Mouse (Mus musculus) neural tube, embryonic 13.5 days (tissue): ENCODE results near the gene Ankrd28. TPM values are rescaled to one million over a fixed set of nuclear protein-coding genes. Genes with fewer than 3 reads are reported as not detected.

Experiments used
- ATAC-seq: fragments of 200-750 bp; cut with Nextera tagmentation; 2 replicates; pipeline ENCODE4 v1.8.0; 2017; ENCODE audit warnings: low read depth, mild to moderate bottlenecking, moderate TSS enrichment, moderate library complexity
- H3K27ac ChIP-seq: fragments of 300-500 bp; sonication (generic); replicated peaks from 2 replicates; pipeline ENCODE4 v1.5.1; 2015; ENCODE audit warnings: moderate library complexity, mild to moderate bottlenecking, inconsistent platforms
- H3K27me3 ChIP-seq: fragments of 300-500 bp; sonication (generic); 2 replicates; pipeline ENCODE4 v1.6.1; 2015; ENCODE audit warnings: mild to moderate bottlenecking, inconsistent platforms
- H3K36me3 ChIP-seq: fragments of 300-500 bp; sonication (generic); 2 replicates; pipeline ENCODE4 v1.6.1; 2015; ENCODE audit warnings: mild to moderate bottlenecking, inconsistent platforms
- H3K4me1 ChIP-seq: fragments of 300-500 bp; sonication (generic); replicated peaks from 2 replicates; pipeline ENCODE4 v1.6.1; 2015; ENCODE audit warnings: inconsistent platforms
- H3K4me2 ChIP-seq: fragments of 300-500 bp; sonication (generic); 2 replicates; pipeline ENCODE4 v1.6.1; 2015; ENCODE audit warnings: inconsistent platforms, mild to moderate bottlenecking, moderate library complexity
- H3K4me3 ChIP-seq: fragments of 300-500 bp; sonication (generic); 2 replicates; pipeline ENCODE4 v1.5.1; 2015; ENCODE audit warnings: mild to moderate bottlenecking, inconsistent platforms
- H3K9ac ChIP-seq: fragments of 300-500 bp; sonication (generic); 2 replicates; pipeline ENCODE4 v1.6.1; 2015; ENCODE audit warnings: moderate library complexity, mild to moderate bottlenecking, inconsistent platforms
- H3K9me3 ChIP-seq: fragments of 300-500 bp; sonication (generic); 2 replicates; pipeline ENCODE4 v1.6.1; 2016; ENCODE audit warnings: inconsistent platforms
- WGBS: fragments of 180-500 bp; shearing (Covaris S2); methylation state at CpG from one replicate; pipeline ENCODE4 v1.1.7; 2015; 5-methylcytosine and 5-hydroxymethylcytosine counted together
- polyA plus RNA-seq: library from polyadenylated mRNA; unstranded; fragments of >200 nt; fragmentation: Nextera tagmentation; extraction: Ambion mirVana; gene quantifications from 2 replicates; pipeline ENCODE4 v1.2.1, GENCODE M21; 2015

Gene Ankrd28
- polyA plus RNA-seq, 1 experiment from 2014 or later: 7.9 TPM

DNA sequence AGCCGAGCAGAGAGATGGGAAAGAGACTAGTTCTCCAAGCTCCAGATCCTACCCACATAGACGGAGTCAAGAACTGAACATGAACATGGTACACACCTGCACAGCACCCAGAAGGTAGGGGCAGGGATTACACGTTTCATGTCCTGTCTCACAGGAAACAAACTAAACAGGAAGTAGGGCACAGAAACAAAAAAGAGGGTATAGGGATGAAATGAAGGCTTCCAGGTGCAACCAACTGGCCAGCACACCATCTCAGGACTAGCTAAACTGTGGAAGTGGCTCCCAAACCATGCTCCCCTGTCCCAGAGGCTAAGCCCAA is 133.5 kb downstream of the Ankrd28 start:
- ATAC-seq: no peak
- Histone ChIP-seq H3K9ac (no peak overlapping the region), H3K36me3 (peaks cover 48% of the 10 kb centered on the region), H3K27me3 (no peaks in the 10 kb centered on the region), H3K9me3 (no peaks in the 10 kb centered on the region), H3K4me1 (no peaks in the 10 kb centered on the region), H3K4me3 (no peak overlapping the region), H3K4me2 (no peak overlapping the region), H3K27ac (no peak overlapping the region)
- 84% methylated on average over 3 of the region's 3 CpGs for WGBS

DNA sequence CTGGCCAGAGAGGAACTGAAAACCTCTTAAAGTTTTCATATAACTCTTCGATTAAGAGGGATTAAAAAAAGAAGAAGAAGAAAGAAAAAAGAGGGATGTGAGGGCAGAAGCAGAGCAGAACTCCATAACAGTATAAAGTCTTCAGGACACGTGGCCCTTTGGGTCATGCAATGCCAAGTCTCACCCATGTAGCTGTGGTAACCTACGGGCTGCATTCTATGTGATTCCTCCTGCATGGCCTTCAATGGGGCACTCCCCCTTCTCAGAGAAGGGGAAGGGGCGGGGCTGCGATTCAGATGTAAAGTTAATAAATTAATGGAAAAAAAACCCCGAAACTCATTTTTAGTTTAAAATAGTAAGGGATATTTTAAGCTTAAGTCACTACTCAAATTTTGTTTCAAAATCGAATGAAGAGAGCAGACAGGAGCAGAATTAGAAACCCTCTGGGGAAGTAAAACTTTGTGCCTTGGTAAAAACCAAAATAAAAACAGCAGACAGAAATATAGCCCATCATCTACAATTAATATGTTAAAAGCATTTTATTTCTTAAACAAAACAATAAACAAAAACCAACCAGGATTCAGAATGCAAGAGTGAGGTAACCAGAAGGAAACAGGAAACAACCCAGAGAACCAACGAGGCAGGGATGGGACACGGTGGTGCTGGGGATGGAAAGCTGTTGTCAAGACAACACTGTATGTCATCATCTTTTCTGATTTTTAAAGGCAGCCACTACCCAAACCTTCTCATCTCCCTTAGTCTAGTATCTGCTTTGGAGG is 134.1 kb downstream of the Ankrd28 start:
- Histone ChIP-seq H3K9me3 (no peaks in the 10 kb centered on the region), H3K36me3 (peaks cover 42% of the 10 kb centered on the region), H3K9ac (no peak overlapping the region), H3K4me2 (no peak overlapping the region), H3K27me3 (no peaks in the 10 kb centered on the region), H3K27ac (no peak overlapping the region), H3K4me1 (no peaks in the 10 kb centered on the region), H3K4me3 (no peak overlapping the region)
- no peak for ATAC-seq
- WGBS: 85% methylated on average over 9 of the region's 9 CpGs

DNA sequence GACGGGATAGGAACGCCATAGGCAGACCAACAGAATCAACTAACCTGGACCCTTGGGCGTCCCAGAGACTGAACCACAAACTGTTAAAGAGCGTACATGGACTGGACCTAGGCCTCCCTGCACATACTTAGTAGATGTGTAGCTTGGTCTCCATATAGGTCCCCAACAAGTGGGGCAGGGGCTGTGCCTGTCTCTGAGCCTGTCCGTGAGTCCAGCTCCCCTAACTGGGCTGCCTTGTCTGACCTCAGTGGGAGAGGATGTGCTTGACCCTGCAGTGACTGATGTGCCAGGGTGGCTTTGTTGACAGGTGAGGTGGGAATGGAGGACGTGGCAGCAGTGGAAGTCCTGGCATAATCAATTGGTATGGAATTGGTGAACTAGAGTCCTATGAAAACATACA is 137.9 kb downstream of the Ankrd28 start:
- 89% methylated on average over 6 of the region's 6 CpGs for WGBS
- no peak for ATAC-seq
- H3K4me2 ChIP-seq: no peak overlapping the region

DNA sequence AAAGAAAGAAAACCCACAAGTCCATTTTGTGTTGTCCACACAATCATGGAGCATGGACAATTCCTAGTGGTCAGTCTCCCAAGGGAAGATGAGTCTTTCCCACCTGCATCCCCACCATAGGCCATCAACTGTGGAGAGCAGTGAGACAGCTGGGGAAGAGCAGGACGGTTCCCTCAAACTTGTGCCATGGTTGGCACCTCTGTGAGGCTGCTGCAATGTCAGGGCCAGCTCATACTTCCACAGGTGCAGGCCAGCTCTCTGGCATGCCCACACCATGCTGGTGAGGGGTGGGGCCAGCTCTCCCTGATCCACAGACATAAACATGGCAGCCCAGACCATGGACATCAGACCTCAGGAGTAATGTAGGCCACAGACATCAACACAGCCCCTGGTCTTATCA is 144.2 kb downstream of the Ankrd28 start:
- no peak overlapping the region for H3K9ac ChIP-seq
- 100% methylated on average over 1 of the region's 1 CpGs for WGBS
- peaks cover 7% of the 10 kb centered on the region for H3K4me1 ChIP-seq
- no peak overlapping the region for H3K27ac ChIP-seq
- no peak overlapping the region for H3K4me2 ChIP-seq
- H3K27me3 ChIP-seq: no peaks in the 10 kb centered on the region
- H3K36me3 ChIP-seq: no peaks in the 10 kb centered on the region
- H3K9me3 ChIP-seq: no peaks in the 10 kb centered on the region
- no peak overlapping the region for H3K4me3 ChIP-seq
- ATAC-seq: no peak

More for the DNA sequence above, 137.9 kb downstream of the Ankrd28 start:
- Histone ChIP-seq H3K36me3 (peaks cover 12% of the 10 kb centered on the region), H3K4me3 (no peak overlapping the region), H3K27me3 (no peaks in the 10 kb centered on the region), H3K9ac (no peak overlapping the region), H3K9me3 (no peaks in the 10 kb centered on the region), H3K4me1 (no peaks in the 10 kb centered on the region), H3K27ac (no peak overlapping the region)

DNA sequence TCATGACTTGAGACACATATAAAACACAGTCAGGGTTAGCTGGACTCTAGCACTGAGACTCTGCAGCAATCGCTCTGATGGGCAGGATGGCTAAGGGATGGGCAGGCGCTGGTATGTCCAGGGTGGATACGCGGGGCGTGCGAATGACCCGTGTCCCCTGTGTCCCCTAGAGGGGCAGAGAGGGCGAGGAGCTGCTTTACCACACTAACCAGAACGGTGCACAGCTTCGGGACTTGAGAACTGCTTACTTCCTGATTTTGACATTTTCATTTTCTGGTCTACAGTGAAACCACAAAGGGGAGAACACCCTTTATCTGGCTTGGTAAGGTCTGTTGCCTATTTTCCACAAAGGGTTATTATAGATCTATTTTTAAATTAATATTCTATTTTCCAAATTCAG is 144.8 kb downstream of the Ankrd28 start:
- Histone ChIP-seq H3K27ac (no peak overlapping the region), H3K9ac (no peak overlapping the region), H3K27me3 (no peaks in the 10 kb centered on the region), H3K36me3 (no peaks in the 10 kb centered on the region), H3K4me2 (no peak overlapping the region), H3K9me3 (no peaks in the 10 kb centered on the region), H3K4me1 (peaks cover 7% of the 10 kb centered on the region), H3K4me3 (no peak overlapping the region)
- ATAC-seq: no peak
- 91% methylated on average over 10 of the region's 10 CpGs for WGBS

DNA sequence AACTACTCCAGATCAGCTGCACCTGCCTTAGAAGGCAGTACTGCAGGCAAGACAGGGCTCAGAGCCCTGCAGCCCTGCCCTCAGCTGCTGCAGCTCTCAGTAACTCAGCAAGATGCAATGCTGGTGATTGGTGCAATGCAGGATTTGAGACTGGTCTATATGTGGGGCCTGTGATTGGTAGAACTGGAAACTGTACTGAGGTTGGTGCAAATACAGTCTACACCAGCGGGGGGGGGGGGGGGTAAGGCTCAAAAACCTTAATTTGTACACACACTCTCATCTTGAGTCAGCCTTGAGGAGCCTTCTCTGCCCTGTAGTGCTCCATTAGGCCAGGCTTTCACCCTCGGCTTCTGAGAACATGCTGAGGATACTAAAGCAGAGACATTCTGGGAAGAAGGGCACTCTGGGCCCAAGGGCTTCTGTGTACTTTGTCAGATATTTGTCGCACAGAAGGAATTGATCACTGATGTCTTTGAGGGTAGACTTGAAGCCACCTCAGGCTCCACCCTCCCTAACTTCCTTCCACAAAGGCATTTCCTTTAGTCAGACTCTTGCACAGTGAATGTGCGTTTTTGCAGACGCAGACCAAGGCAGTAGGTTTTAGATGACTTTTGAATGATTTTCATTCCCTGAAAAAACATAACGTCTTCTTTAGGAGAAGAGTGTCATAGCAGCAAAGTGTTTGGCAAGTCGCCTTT is 146.0 kb downstream of the Ankrd28 start:
- Histone ChIP-seq H3K36me3 (no peaks in the 10 kb centered on the region), H3K27ac (no peak overlapping the region), H3K4me3 (no peak overlapping the region), H3K9ac (no peak overlapping the region), H3K4me1 (peaks cover 7% of the 10 kb centered on the region), H3K4me2 (no peak overlapping the region), H3K9me3 (no peaks in the 10 kb centered on the region), H3K27me3 (no peaks in the 10 kb centered on the region)
- ATAC-seq: no peak
- 77% methylated on average over 7 of the region's 7 CpGs for WGBS

DNA sequence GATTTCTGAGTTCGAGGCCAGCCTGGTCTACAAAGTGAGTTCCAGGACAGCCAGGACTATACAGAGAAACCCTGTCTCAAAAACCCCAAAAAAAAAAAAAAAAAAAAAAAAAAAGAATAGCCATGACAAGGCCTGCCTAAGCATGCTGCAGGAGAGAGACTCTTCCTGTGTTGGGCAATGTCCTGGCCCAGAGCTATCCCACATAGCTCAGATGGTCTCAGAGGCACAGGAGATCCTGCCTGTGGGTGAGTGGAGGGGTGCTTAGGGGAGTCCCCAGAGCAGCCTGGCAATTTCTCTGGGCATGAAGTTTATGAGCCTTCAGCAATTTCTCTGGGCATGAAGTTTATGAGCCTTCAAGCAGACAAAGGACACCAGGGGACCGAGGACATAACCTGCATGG is 146.8 kb downstream of the Ankrd28 start:
- Histone ChIP-seq H3K9me3 (no peaks in the 10 kb centered on the region), H3K4me2 (no peak overlapping the region), H3K9ac (no peak overlapping the region), H3K27ac (no peak overlapping the region), H3K4me1 (peaks cover 7% of the 10 kb centered on the region), H3K4me3 (no peak overlapping the region), H3K36me3 (no peaks in the 10 kb centered on the region), H3K27me3 (no peaks in the 10 kb centered on the region)
- WGBS: 77% methylated on average over 2 of the region's 2 CpGs
- no peak for ATAC-seq

DNA sequence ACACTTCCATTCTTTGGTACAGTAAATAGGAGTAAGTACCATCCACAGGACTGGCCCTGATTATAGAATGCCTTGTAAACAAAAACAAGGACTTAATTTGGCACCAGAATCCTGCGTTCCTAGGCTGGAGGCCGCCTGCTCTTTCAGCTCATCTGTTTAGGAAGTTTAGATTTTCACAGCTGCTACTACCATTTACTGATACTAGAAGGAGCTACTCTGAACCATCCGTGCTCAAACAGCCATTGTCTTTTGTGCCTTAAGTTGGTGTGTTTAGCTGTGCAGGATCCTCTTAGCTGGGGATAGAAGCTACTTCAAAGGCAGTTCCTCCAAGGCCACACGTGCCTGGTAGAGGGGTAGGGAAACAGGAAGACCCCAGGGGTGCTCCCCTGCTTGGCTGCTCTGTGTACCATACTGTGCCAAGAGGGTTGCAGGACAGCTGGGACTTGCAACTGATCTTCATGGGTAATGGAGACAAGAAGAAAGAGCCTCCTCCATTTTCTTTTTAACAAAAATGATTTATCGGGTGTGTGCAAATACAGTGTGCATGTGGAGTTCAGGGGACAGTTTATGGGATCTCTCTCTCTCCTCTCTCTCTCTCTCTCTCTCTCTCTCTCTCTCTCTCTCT is 148.4 kb downstream of the Ankrd28 start:
- Histone ChIP-seq H3K9me3 (no peaks in the 10 kb centered on the region), H3K36me3 (no peaks in the 10 kb centered on the region), H3K4me3 (no peak overlapping the region), H3K9ac (no peak overlapping the region), H3K4me1 (peaks cover 7% of the 10 kb centered on the region), H3K27ac (no peak overlapping the region), H3K4me2 (no peak overlapping the region), H3K27me3 (no peaks in the 10 kb centered on the region)
- WGBS: 49% methylated on average over 5 of the region's 5 CpGs
- no peak for ATAC-seq

DNA sequence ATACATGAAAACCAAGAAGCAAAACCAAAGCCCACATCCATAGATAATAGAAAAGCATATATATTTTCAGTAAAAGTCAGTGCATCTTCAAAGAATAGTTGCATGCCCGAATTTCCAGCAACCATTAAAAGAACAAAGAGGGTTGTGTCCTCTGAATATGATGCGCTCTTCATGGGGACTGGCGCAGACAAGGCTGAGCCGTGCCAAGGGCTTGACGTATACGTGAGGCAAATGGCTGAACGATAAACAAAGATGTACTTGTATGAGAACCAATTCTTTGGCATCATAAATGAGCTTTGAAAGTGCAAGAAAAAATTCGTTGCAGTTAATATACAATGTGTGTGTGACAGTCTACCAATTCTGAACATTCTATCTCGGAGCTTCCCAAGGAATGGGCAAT is 149.2 kb downstream of the Ankrd28 start:
- no peaks in the 10 kb centered on the region for H3K36me3 ChIP-seq
- no peaks in the 10 kb centered on the region for H3K9me3 ChIP-seq
- H3K27ac ChIP-seq: no peak overlapping the region
- 76% methylated on average over 9 of the region's 9 CpGs for WGBS
- H3K4me3 ChIP-seq: no peak overlapping the region
- peaks cover 7% of the 10 kb centered on the region for H3K4me1 ChIP-seq
- H3K4me2 ChIP-seq: no peak overlapping the region
- no peak for ATAC-seq
- no peaks in the 10 kb centered on the region for H3K27me3 ChIP-seq
- no peak overlapping the region for H3K9ac ChIP-seq

DNA sequence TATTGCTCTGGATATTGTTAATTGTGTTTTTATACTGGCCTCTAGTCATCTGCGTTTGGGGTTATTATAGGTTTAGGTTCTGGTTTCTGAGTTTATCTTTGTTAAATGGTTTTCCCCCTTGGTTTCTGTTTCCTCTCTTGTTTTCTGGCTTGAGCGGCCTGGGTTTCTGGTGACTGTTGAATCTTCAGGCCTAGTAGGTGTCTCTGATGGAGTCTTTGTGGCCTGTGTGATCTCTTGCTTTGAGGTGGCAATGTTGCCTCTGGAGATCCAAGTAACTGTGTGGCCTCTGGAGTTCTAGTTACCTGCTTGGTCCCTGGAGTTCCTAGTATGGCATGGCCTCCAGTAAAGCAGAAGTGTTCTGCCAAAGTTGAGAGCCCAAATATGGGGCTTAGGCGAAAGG is 149.8 kb downstream of the Ankrd28 start:
- H3K4me2 ChIP-seq: no peak overlapping the region
- no peaks in the 10 kb centered on the region for H3K27me3 ChIP-seq
- no peak overlapping the region for H3K27ac ChIP-seq
- 92% methylated on average over 3 of the region's 3 CpGs for WGBS
- no peak for ATAC-seq
- no peak overlapping the region for H3K9ac ChIP-seq
- H3K4me3 ChIP-seq: no peak overlapping the region
- H3K36me3 ChIP-seq: no peaks in the 10 kb centered on the region
- H3K9me3 ChIP-seq: no peaks in the 10 kb centered on the region
- peaks cover 7% of the 10 kb centered on the region for H3K4me1 ChIP-seq

DNA sequence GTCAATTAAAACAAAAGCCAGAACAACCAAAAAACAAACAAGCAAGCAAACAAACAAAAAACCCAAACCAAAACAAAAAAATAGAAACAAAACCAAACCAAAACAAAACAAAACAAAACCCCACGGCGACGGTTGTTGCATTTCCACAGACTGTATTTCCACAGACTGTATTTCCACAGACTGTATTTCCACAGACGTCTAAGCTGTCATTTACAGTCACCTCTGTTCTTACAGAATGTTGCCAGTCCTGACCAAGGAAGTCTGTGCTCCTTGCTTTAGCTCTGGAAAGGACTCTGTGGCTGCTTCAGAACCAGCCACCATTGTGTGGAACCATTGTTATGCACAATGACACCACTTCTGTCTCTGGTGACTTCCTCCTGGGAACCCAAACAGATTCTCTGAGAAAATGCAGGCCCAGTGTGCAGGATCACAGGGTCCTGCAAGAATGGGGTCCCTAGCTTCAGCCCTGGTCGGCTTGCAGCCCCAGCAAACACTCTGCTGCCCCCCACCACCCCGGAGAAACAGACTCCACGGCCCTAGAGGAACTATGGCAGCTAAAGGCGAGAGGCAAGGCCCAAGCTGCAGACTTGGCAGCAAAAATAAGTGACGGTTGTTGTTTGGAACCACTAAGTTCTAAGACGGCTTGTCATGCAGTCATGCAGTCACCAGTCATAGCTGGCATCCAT is 158.7 kb downstream of the Ankrd28 start:
- Histone ChIP-seq H3K4me2 (no peak overlapping the region), H3K4me3 (no peak overlapping the region), H3K9ac (no peak overlapping the region), H3K27ac (no peak overlapping the region), H3K36me3 (peaks cover 7% of the 10 kb centered on the region; the same call in 1 of the 2 replicates), H3K9me3 (no peaks in the 10 kb centered on the region), H3K4me1 (peaks cover 25% of the 10 kb centered on the region), H3K27me3 (no peaks in the 10 kb centered on the region)
- WGBS: 59% methylated on average over 10 of the region's 10 CpGs
- ATAC-seq: no peak
